Mouse (Mus musculus): ENCODE results near the gene Sv2c. TPM values are rescaled to one million over a fixed set of nuclear protein-coding genes. Genes with fewer than 3 reads are reported as not detected.

Sv2c gene
- polyA plus RNA-seq, 1 experiment: 0.36 TPM

GRCm38 (mm10) chr13:95941861-95942260 is 190.5 kb downstream of the Sv2c start:
- Histone ChIP-seq H3K4me1 (ENCODE audit: control insufficient read depth, insufficient read depth, low read length) (no peaks in the 10 kb centered on the region), H3K4me3 (replicated peaks; ENCODE audit: extremely low read depth, low read depth, low read length) (no peak overlapping the region)
- TF ChIP-seq POLR2A (IDR thresholded peaks at IDR 0.05; ENCODE audit: borderline replicate concordance, extremely low read depth, low read depth, low read length) (no peak), CTCF (IDR thresholded peaks at IDR 0.05; ENCODE audit: insufficient read depth, low read length) (no peak)
- no peak for DNase-seq
- WGBS: 86% methylated on average over 4 of the region's 4 CpGs

DNA sequence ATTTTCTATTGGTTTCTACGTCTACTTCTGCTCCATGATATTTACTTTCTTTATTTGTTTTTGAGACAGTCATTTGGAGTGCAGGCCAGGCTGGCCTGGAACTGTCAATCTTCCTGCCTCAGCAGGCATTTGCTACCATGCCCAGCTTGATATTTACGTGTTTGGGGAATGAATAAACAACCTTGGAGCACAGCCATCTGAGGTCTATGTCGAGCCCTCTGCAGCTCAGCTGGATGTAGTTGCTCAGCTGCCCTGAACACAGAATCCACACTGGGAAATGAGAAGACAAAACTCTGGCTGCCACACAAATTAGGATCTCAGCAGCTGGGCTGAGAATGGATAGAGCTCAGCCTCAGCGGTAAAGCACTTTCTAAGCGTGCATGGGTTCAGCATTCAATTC is 191.6 kb downstream of the Sv2c start:
- 61% methylated on average over 5 of the region's 5 CpGs for WGBS
- Histone ChIP-seq H3K4me3 (replicated peaks; ENCODE audit: extremely low read depth, low read depth, low read length) (no peak overlapping the region), H3K4me1 (ENCODE audit: control insufficient read depth, insufficient read depth, low read length) (no peaks in the 10 kb centered on the region)
- DNase-seq: no peak
- TF ChIP-seq CTCF (IDR thresholded peaks at IDR 0.05; ENCODE audit: insufficient read depth, low read length) (no peak), POLR2A (IDR thresholded peaks at IDR 0.05; ENCODE audit: borderline replicate concordance, extremely low read depth, low read depth, low read length) (no peak)

DNA sequence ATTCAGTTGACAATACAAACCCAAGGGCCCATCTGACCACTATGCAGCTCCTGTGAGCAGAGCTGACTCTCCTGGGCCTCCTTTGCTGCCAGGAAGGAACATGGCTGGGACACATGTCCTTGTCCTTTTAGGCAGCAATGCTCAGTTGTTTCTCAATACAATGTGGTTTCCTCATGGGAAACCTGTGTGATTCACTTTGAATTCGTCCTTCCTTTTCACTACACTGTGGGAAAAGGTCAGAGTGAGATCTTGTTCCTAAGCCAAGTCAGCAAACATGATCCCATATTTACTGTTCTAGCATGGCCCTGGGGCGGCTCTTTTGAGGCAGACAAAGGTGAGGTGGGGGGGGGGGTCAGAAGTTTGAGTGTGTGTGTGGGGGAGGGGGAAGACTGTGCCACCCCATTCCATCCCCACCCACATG is 208.2 kb downstream of the Sv2c start:
- no peaks in the 10 kb centered on the region for H3K4me1 ChIP-seq (ENCODE audit: control insufficient read depth, insufficient read depth, low read length)
- DNase-seq: no peak
- no peak overlapping the region for H3K4me3 ChIP-seq (replicated peaks; ENCODE audit: extremely low read depth, low read depth, low read length)
- no peak for TF ChIP-seq POLR2A (IDR thresholded peaks at IDR 0.05; ENCODE audit: borderline replicate concordance, extremely low read depth, low read depth, low read length)
- TF ChIP-seq CTCF (IDR thresholded peaks at IDR 0.05; ENCODE audit: insufficient read depth, low read length): no peak
- 54% methylated on average over 2 of the region's 2 CpGs for WGBS

DNA sequence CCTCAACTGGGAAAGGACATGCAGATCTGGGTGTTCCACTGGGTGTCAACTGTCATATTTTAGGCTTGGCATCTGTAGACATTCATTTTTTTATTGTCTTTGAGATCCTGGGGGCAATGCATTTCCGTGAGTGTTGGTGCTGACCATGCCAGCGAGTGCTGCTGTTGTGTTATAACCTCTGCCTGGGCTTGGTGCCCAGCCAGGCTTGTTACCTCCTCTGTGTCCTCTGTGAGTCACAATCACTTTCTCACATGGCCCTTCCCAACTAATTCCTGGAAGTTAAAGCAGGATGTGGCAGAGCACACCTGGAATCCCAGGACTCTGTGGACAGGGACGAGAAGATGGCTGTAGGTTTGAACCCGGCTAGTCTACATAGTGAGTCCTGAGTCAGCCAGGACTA is 209.8 kb downstream of the Sv2c start:
- DNase-seq: no peak
- WGBS: 79% methylated on average over 4 of the region's 4 CpGs
- Histone ChIP-seq H3K4me1 (ENCODE audit: control insufficient read depth, insufficient read depth, low read length) (no peaks in the 10 kb centered on the region), H3K4me3 (replicated peaks; ENCODE audit: extremely low read depth, low read depth, low read length) (no peak overlapping the region)
- no peak for TF ChIP-seq POLR2A (IDR thresholded peaks at IDR 0.05; ENCODE audit: borderline replicate concordance, extremely low read depth, low read depth, low read length)
- TF ChIP-seq CTCF (IDR thresholded peaks at IDR 0.05; ENCODE audit: insufficient read depth, low read length): no peak

- TF ChIP-seq POLR2A (IDR thresholded peaks at IDR 0.05; ENCODE audit: borderline replicate concordance, extremely low read depth, low read depth, low read length) (no peak), CTCF (IDR thresholded peaks at IDR 0.05; ENCODE audit: insufficient read depth, low read length) (no peak)
- no peak overlapping the region for H3K4me3 ChIP-seq (replicated peaks; ENCODE audit: extremely low read depth, low read depth, low read length)
- WGBS: 90% methylated on average over 9 of the region's 9 CpGs
- no peak for DNase-seq
- H3K4me1 ChIP-seq (ENCODE audit: control insufficient read depth, insufficient read depth, low read length): no peaks in the 10 kb centered on the region
Observed at GRCm38 (mm10) chr13:95918624-95919284, 213.6 kb downstream of the Sv2c start.

DNA sequence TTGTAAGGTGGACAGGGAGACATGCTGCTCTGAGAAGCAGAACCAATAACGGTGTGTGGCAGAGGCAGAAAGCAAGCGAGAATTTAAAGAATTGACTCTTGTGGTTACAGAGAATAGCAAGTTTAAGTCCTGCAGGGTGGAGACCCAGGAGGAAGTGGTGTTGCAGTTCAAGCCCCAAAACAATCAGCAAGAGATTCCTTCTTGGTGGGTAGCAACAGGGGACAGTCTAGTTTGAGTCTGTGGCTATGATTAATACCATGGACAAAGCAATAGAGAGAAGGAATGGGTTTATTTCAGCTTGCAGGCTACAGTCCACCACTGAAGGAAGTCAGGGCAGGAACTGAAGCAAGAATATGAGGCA is 219.4 kb downstream of the Sv2c start:
- WGBS: 77% methylated on average over 2 of the region's 2 CpGs
- no peak for TF ChIP-seq CTCF (IDR thresholded peaks at IDR 0.05; ENCODE audit: insufficient read depth, low read length)
- TF ChIP-seq POLR2A (IDR thresholded peaks at IDR 0.05; ENCODE audit: borderline replicate concordance, extremely low read depth, low read depth, low read length): no peak
- no peaks in the 10 kb centered on the region for H3K4me1 ChIP-seq (ENCODE audit: control insufficient read depth, insufficient read depth, low read length)
- H3K4me3 ChIP-seq (replicated peaks; ENCODE audit: extremely low read depth, low read depth, low read length): no peak overlapping the region
- DNase-seq: no peak

- no peak for DNase-seq
- 72% methylated on average over 11 of the region's 11 CpGs for WGBS
- no peak overlapping the region for H3K4me3 ChIP-seq (replicated peaks; ENCODE audit: extremely low read depth, low read depth, low read length)
- H3K4me1 ChIP-seq (ENCODE audit: control insufficient read depth, insufficient read depth, low read length): no peaks in the 10 kb centered on the region
- TF ChIP-seq POLR2A (IDR thresholded peaks at IDR 0.05; ENCODE audit: borderline replicate concordance, extremely low read depth, low read depth, low read length) (no peak), CTCF (IDR thresholded peaks at IDR 0.05; ENCODE audit: insufficient read depth, low read length) (no peak)
Observed at GRCm38 (mm10) chr13:95912157-95913045, 220.0 kb downstream of the Sv2c start.

GRCm38 (mm10) chr13:95910270-95910669 is 222.1 kb downstream of the Sv2c start:
- no peak for DNase-seq
- TF ChIP-seq CTCF (IDR thresholded peaks at IDR 0.05; ENCODE audit: insufficient read depth, low read length) (no peak), POLR2A (IDR thresholded peaks at IDR 0.05; ENCODE audit: borderline replicate concordance, extremely low read depth, low read depth, low read length) (no peak)
- Histone ChIP-seq H3K4me1 (ENCODE audit: control insufficient read depth, insufficient read depth, low read length) (no peaks in the 10 kb centered on the region), H3K4me3 (replicated peaks; ENCODE audit: extremely low read depth, low read depth, low read length) (no peak overlapping the region)
- WGBS: 66% methylated on average over 9 of the region's 9 CpGs

DNA sequence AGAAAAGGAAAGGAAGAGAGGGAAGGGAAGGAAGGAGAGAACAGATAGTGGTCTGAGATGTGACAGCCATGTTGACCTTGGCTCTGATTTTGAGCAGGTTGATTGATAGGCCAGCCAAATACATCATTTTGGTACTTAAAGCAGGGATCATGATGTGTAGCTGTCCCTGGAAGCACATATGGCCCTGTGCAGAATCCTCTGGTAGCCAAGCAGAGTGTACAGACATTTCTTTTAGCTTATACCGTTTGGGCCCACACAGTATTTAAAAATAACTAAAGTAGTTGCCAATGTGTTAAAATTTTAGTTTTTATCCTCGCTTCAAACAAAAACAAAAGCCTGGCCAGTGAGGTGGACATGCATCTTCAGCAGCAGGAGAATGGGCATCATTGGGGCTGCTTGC is 223.1 kb downstream of the Sv2c start:
- H3K4me1 ChIP-seq (ENCODE audit: control insufficient read depth, insufficient read depth, low read length): no peaks in the 10 kb centered on the region
- TF ChIP-seq CTCF (IDR thresholded peaks at IDR 0.05; ENCODE audit: insufficient read depth, low read length): no peak
- TF ChIP-seq POLR2A (IDR thresholded peaks at IDR 0.05; ENCODE audit: borderline replicate concordance, extremely low read depth, low read depth, low read length): no peak
- DNase-seq: no peak
- WGBS: 87% methylated on average over 2 of the region's 2 CpGs
- H3K4me3 ChIP-seq (replicated peaks; ENCODE audit: extremely low read depth, low read depth, low read length): no peak overlapping the region

Other genes with a start within 250 kb of the Sv2c start
- gene Iqgap2, start 240.7 kb downstream of the Sv2c start, polyA plus RNA-seq (2012; rRNA removed): 1.7 and 2.4 TPM in 2 replicates
- 0.07 and 0.78 TPM in 2 replicates for gene Gm20075, start 51.2 kb downstream of the Sv2c start, polyA plus RNA-seq (2012; rRNA removed)
- not detected in 2 replicates for gene Gm17190, start 50.5 kb downstream of the Sv2c start, polyA plus RNA-seq (2012; rRNA removed)

Measured in lung, adult 2 months (tissue).